Mouse (Mus musculus): ENCODE results near the gene 1190005I06Rik. TPM values are rescaled to one million over a fixed set of nuclear protein-coding genes. Genes with fewer than 3 reads are reported as not detected.
"Not testable (repeated sequence)": the region's sequence is repeated elsewhere in the genome, so short reads cannot be mapped to it uniquely, and the experiment has no call there.

1190005I06Rik gene
- polyA plus RNA-seq, 1 experiment from 2014 or later = 5.1 TPM

GRCm38 (mm10) chr8:120686051-120686450, 38.6 kb upstream of the 1190005I06Rik start:
- WGBS = 83% methylated on average over 13 of the region's 13 CpGs

DNA sequence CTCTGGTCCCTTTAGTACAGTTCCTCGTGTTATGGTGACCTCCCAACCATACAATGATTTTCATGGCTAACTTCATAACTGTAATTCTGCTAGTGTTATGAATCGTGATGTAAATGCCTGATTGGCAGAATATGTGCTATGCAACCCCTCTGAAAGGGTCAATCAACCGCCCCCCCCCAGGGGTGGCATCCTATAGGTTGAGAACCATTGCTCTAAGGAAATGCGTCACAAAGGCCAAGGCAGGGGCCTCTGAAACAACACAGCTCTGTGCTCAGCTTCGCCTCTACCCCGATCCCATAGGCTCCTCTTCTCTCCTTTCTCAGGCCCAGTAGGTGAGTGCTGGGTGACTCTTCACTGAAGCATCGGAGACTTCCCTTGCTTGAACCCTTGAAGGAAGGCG, 38.2 kb upstream of the 1190005I06Rik start:
- ATAC-seq (ENCODE audit: insufficient read depth) = no peak
- Histone ChIP-seq H3K9me3 (ENCODE audit: low read depth, low read length) (no peaks in the 10 kb centered on the region), H3K27me3 (ENCODE audit: insufficient read depth, low read length) (peaks cover 6% of the 10 kb centered on the region), H3K9ac (no peak overlapping the region), H3K36me3 (ENCODE audit: insufficient read depth) (no peaks in the 10 kb centered on the region), H3K4me3 (ENCODE audit: low read depth, low read length) (no peak overlapping the region), H3K27ac (ENCODE audit: low read depth) (no peak overlapping the region), H3K4me1 (ENCODE audit: insufficient read depth) (no peaks in the 10 kb centered on the region), H3K4me2 (no peak overlapping the region)
- no peak for TF ChIP-seq CTCF (IDR thresholded peaks at IDR 0.05; ENCODE audit: low read depth)
- 79% methylated on average over 8 of the region's 8 CpGs for WGBS
- no peak for DNase-seq

More at GRCm38 (mm10) chr8:120686051-120686450, 38.6 kb upstream of the 1190005I06Rik start:
- no peak for ATAC-seq (ENCODE audit: insufficient read depth)
- no peaks in the 10 kb centered on the region for H3K36me3 ChIP-seq (ENCODE audit: insufficient read depth)
- no peak overlapping the region for H3K4me3 ChIP-seq (ENCODE audit: low read depth, low read length)
- no peak overlapping the region for H3K4me2 ChIP-seq
- H3K27me3 ChIP-seq (ENCODE audit: insufficient read depth, low read length) = peaks cover 6% of the 10 kb centered on the region
- H3K27ac ChIP-seq (ENCODE audit: low read depth) = no peak overlapping the region
- no peak for DNase-seq
- no peak for TF ChIP-seq CTCF (IDR thresholded peaks at IDR 0.05; ENCODE audit: low read depth)
- no peak overlapping the region for H3K9ac ChIP-seq
- H3K4me1 ChIP-seq (ENCODE audit: insufficient read depth) = no peaks in the 10 kb centered on the region
- no peaks in the 10 kb centered on the region for H3K9me3 ChIP-seq (ENCODE audit: low read depth, low read length)

- H3K9ac ChIP-seq = no peak overlapping the region; the same call in 1 of the 2 replicates
- 48% methylated on average over 5 of the region's 5 CpGs for WGBS
- no peak overlapping the region; the same call in 1 of the 2 replicates for H3K27ac ChIP-seq (ENCODE audit: low read depth)
Observed at GRCm38 (mm10) chr8:120685097-120685496, 37.7 kb upstream of the 1190005I06Rik start.

DNA sequence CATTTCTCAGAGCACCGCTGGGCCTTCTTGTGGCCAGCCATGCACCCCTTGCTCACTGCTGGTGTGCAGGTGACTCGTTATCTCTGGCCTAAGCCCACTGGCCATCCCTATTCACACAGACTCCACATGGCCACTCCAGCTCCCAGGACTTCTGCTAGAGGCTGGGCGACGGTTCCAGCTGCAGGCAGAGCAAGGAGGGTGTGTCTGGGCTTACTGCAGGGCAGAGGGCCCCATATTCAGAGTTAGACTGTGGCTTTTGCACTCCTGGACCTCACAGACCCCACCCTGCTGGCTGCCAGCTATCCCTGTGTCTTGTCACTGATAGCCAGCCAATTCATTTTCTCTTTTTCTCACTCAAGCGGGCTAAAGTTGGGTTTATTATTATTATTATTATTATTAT, 36.6 kb upstream of the 1190005I06Rik start:
- no peak overlapping the region for H3K9ac ChIP-seq
- no peaks in the 10 kb centered on the region for H3K4me1 ChIP-seq (ENCODE audit: insufficient read depth)
- 66% methylated on average over 5 of the region's 5 CpGs for WGBS
- TF ChIP-seq CTCF (IDR thresholded peaks at IDR 0.05; ENCODE audit: low read depth) = no peak
- no peak overlapping the region for H3K27ac ChIP-seq (ENCODE audit: low read depth)
- H3K36me3 ChIP-seq (ENCODE audit: insufficient read depth) = no peaks in the 10 kb centered on the region
- DNase-seq = no peak
- H3K4me2 ChIP-seq = no peak overlapping the region
- no peak overlapping the region for H3K4me3 ChIP-seq (ENCODE audit: low read depth, low read length)
- peaks cover 6% of the 10 kb centered on the region for H3K27me3 ChIP-seq (ENCODE audit: insufficient read depth, low read length)
- no peaks in the 10 kb centered on the region for H3K9me3 ChIP-seq (ENCODE audit: low read depth, low read length)
- ATAC-seq (ENCODE audit: insufficient read depth) = no peak

More at GRCm38 (mm10) chr8:120685097-120685496, 37.7 kb upstream of the 1190005I06Rik start:
- Histone ChIP-seq H3K9me3 (ENCODE audit: low read depth, low read length) (no peaks in the 10 kb centered on the region), H3K4me3 (ENCODE audit: low read depth, low read length) (no peak overlapping the region), H3K4me2 (no peak overlapping the region), H3K36me3 (ENCODE audit: insufficient read depth) (no peaks in the 10 kb centered on the region), H3K27me3 (ENCODE audit: insufficient read depth, low read length) (peaks cover 6% of the 10 kb centered on the region), H3K4me1 (ENCODE audit: insufficient read depth) (no peaks in the 10 kb centered on the region)
- no peak for TF ChIP-seq CTCF (IDR thresholded peaks at IDR 0.05; ENCODE audit: low read depth)
- ATAC-seq (ENCODE audit: insufficient read depth) (no peak), DNase-seq (no peak)

- peak; percentile 85 for DNase-seq
- peaks cover 6% of the 10 kb centered on the region for H3K27me3 ChIP-seq (ENCODE audit: insufficient read depth, low read length)
- no peaks in the 10 kb centered on the region for H3K36me3 ChIP-seq (ENCODE audit: insufficient read depth)
- 0 out of 2 replicates have a peak, but pooled peaks have one; percentile 41 for ATAC-seq (ENCODE audit: insufficient read depth)
- H3K27ac ChIP-seq (ENCODE audit: low read depth) = no peak overlapping the region
- 13% methylated on average over 10 of the region's 10 CpGs for WGBS
- TF ChIP-seq CTCF (IDR thresholded peaks at IDR 0.05; ENCODE audit: low read depth) = peak; percentile 79
- H3K4me1 ChIP-seq (ENCODE audit: insufficient read depth) = no peaks in the 10 kb centered on the region
- no peak overlapping the region for H3K4me3 ChIP-seq (ENCODE audit: low read depth, low read length)
- H3K4me2 ChIP-seq = no peak overlapping the region
- H3K9ac ChIP-seq = no peak overlapping the region
- H3K9me3 ChIP-seq (ENCODE audit: low read depth, low read length) = no peaks in the 10 kb centered on the region
Observed at GRCm38 (mm10) chr8:120683602-120684001, 36.2 kb upstream of the 1190005I06Rik start.

- Histone ChIP-seq H3K27me3 (ENCODE audit: insufficient read depth, low read length) (peaks cover 3% of the 10 kb centered on the region; the same call in 1 of the 2 replicates), H3K4me3 (ENCODE audit: low read depth, low read length) (no peak overlapping the region), H3K9me3 (ENCODE audit: low read depth, low read length) (no peaks in the 10 kb centered on the region), H3K9ac (no peak overlapping the region), H3K4me1 (ENCODE audit: insufficient read depth) (no peaks in the 10 kb centered on the region), H3K36me3 (ENCODE audit: insufficient read depth) (no peaks in the 10 kb centered on the region), H3K4me2 (no peak overlapping the region), H3K27ac (ENCODE audit: low read depth) (no peak overlapping the region)
- WGBS = 74% methylated on average over 10 of the region's 10 CpGs
- ATAC-seq (ENCODE audit: insufficient read depth) = no peak
- no peak for DNase-seq
- TF ChIP-seq CTCF (IDR thresholded peaks at IDR 0.05; ENCODE audit: low read depth) = no peak
Observed at GRCm38 (mm10) chr8:120681113-120681512, 33.7 kb upstream of the 1190005I06Rik start.

DNA sequence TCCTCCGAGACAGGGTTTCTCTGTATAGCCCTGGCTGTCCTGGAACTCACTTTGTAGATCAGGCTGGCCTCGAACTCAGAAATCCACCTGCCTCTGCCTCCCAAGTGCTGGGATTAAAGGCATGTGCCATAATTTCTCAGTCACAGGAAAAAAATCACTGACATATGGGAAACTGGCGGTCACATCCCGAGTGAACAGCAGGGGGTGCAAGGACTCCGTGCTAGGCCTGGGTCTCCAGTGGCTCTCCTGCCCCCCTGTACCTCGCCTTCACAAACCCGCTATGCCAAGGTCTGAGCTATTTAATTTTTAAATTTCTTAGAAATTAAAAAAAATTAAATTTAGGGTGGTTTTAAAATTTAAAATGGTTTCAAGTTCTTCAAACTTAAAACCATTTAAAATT, 33.0 kb upstream of the 1190005I06Rik start:
- H3K36me3 ChIP-seq (ENCODE audit: insufficient read depth); H3K27me3 ChIP-seq (ENCODE audit: insufficient read depth, low read length); ATAC-seq (ENCODE audit: insufficient read depth); H3K9ac ChIP-seq; H3K27ac ChIP-seq (ENCODE audit: low read depth); H3K4me2 ChIP-seq; H3K4me1 ChIP-seq (ENCODE audit: insufficient read depth); H3K9me3 ChIP-seq (ENCODE audit: low read depth, low read length); H3K4me3 ChIP-seq (ENCODE audit: low read depth, low read length): not testable (repeated sequence)
- 44% methylated on average over 7 of the region's 7 CpGs for WGBS
- peak; percentile 82 for TF ChIP-seq CTCF (IDR thresholded peaks at IDR 0.05; ENCODE audit: low read depth)
- DNase-seq = peak; percentile 85

Measured in lung, embryonic 14.5 days (tissue).